Mouse (Mus musculus) megakaryocyte progenitor cell, adult 5-6 weeks (primary cell): ENCODE measurements around the gene Gm9049. TPM values are rescaled to one million over a fixed set of nuclear protein-coding genes. Genes with fewer than 3 reads are reported as not detected.
"Not testable (repeated sequence)": the region's sequence is repeated elsewhere in the genome, so short reads cannot be mapped to it uniquely, and the experiment has no call there.

Source experiments
- ATAC-seq: replicated peaks from 2 replicates; pipeline ENCODE4 v1.8.0; 2016; ENCODE audit warnings: mild to moderate bottlenecking, moderate TSS enrichment, inconsistent platforms; ENCODE audit not compliant: poor library complexity
- total RNA-seq, 2 experiments: library from RNA; stranded (forward) in 1 of 2; stranded (reverse) in 1 of 2; fragments of 157-497, 149-512 nt in 1 of 2; fragments of 200-1000 nt in 1 of 2; gene quantifications; 2 replicates each; pipeline versions ENCODE4 v1.2.3 to v1.2.4; 2015 to 2017

The Gm9049 gene
- total RNA-seq (2015) (0.15 TPM in 2 replicates), total RNA-seq (2017) (0.08 TPM in 1 of 2 replicates, not detected in the other)

DNA sequence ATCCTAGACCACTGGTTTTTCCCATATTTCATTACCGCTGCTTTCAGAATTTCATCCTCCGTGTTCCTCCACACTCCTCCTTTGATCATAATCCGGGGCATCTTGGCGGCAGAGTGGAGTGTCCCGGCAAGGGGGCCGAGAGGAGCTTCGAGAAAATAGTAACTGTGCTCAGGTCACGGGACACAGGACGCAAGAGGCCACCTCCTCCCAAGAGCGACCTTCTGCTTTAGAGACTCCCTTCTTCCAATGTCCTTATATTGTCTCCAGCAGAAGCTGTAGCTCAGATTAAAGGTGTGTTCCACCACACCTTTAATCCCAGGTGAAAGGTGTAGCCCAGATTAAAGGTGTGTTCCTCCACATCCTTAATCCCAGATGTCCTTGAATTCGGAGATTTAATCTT lies at the start of gene Gm9049:
Gene Gm9049, minus strand, starts transcription at position 101 of the 400 bp plus-strand sequence.
- not testable (repeated sequence) for ATAC-seq

DNA sequence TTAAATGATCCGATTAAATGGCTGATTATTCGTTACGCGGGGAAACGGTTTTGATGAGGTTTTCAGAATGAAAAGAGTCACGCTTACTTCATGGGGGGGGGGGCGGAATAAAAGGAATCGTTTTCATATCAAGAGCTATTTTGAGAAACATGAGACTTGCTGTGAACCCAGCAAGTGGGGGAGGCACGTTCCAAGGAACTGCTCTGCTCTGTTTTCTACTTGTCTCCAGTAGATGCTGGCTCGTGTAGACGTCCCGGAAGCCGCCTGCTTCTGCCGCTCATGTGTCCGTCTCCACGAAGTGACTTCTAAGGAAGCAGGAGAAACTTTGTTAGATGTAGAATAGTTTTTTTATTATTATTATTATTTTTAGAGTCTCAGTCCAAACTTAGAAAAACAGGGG lies 46.0 kb upstream of the Gm9049 start:
- no peak for ATAC-seq

DNA sequence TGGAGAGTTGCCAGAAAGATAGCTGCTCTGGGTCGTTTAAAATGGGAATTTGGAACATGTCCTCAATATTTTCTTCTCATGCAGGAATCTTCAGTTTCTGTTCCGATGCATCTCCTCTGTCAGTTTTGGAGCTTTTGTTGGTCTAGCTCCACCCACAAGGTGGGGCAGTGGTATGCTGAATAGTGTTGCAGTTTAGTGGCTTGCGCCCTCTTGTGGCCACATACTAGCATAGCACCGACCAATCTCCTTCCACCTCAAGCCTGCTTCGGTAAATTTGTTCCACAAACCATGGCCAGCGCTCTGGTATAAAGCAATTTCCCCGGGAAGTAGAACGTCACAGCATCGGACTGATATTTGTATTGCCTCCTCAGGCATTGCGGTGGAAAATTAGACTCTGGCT lies 16.5 kb upstream of the Gm9049 start:
- peak; percentile 100 for ATAC-seq

DNA sequence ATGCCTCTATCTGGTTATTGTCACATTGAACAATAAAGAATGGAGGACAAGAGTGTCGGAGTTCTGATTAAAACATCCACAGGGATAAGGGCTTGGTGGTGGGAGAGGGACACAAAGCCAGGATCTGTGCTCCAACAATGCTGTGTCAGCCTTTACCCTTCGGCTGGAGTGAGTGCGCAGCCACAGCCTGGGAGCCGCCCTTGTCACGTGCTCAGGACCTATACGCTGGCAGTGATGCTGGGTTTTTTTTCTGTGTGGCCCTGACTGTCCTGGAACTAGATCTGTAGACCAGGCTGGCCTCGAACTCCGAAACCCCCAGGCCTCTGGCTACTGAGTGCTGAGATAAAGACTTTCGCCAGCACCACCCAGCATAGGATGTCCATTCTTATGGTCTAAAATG lies 15.6 kb upstream of the Gm9049 start:
- ATAC-seq: no peak

DNA sequence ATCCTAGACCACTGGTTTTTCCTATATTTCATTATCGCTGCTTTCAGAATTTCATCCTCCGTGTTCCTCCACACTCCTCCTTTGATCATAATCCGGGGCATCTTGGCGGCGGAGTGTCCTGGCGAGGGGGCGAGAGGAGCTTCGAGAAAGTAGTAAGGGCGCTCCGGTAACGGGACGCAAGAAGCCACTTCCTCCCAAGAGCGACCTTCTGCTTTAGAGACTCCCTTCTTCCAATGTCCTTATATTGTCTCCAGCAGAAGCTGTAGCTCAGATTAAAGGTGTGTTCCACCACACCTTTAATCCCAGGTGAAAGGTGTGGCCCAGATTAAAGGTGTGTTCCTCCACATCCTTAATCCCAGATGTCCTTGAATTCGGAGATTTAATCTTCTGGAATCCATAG lies 5.3 kb downstream of the Gm9049 start, which contains the start of gene Gm9048:
Gene Gm9048, minus strand, starts transcription at position 101 of the 400 bp plus-strand sequence.
- ATAC-seq: not testable (repeated sequence)

DNA sequence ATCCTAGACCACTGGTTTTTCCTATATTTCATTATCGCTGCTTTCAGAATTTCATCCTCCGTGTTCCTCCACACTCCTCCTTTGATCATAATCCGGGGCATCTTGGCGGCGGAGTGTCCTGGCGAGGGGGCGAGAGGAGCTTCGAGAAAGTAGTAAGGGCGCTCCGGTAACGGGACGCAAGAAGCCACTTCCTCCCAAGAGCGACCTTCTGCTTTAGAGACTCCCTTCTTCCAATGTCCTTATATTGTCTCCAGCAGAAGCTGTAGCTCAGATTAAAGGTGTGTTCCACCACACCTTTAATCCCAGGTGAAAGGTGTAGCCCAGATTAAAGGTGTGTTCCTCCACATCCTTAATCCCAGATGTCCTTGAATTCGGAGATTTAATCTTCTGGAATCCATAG lies 10.8 kb downstream of the Gm9049 start, which contains the start of gene Gm9046:
Gene Gm9046, minus strand, starts transcription at position 101 of the 400 bp plus-strand sequence.
- not testable (repeated sequence) for ATAC-seq

DNA sequence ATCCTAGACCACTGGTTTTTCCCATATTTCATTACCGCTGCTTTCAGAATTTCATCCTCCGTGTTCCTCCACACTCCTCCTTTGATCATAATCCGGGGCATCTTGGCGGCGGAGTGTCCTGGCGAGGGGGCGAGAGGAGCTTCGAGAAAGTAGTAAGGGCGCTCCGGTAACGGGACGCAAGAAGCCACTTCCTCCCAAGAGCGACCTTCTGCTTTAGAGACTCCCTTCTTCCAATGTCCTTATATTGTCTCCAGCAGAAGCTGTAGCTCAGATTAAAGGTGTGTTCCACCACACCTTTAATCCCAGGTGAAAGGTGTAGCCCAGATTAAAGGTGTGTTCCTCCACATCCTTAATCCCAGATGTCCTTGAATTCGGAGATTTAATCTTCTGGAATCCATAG lies 16.2 kb downstream of the Gm9049 start, which contains the start of gene Gm9045:
Gene Gm9045, minus strand, starts transcription at position 101 of the 400 bp plus-strand sequence.
- not testable (repeated sequence) for ATAC-seq

DNA sequence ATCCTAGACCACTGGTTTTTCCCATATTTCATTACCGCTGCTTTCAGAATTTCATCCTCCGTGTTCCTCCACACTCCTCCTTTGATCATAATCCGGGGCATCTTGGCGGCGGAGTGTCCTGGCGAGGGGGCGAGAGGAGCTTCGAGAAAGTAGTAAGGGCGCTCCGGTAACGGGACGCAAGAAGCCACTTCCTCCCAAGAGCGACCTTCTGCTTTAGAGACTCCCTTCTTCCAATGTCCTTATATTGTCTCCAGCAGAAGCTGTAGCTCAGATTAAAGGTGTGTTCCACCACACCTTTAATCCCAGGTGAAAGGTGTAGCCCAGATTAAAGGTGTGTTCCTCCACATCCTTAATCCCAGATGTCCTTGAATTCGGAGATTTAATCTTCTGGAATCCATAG lies 21.6 kb downstream of the Gm9049 start, which contains the start of gene Gm9044:
Gene Gm9044, minus strand, starts transcription at position 101 of the 400 bp plus-strand sequence.
- not testable (repeated sequence) for ATAC-seq

DNA sequence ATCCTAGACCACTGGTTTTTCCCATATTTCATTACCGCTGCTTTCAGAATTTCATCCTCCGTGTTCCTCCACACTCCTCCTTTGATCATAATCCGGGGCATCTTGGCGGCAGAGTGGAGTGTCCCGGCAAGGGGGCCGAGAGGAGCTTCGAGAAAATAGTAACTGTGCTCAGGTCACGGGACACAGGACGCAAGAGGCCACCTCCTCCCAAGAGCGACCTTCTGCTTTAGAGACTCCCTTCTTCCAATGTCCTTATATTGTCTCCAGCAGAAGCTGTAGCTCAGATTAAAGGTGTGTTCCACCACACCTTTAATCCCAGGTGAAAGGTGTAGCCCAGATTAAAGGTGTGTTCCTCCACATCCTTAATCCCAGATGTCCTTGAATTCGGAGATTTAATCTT lies 27.0 kb downstream of the Gm9049 start, which contains the start of gene Gm9040:
Gene Gm9040, minus strand, starts transcription at position 101 of the 400 bp plus-strand sequence.
- not testable (repeated sequence) for ATAC-seq

DNA sequence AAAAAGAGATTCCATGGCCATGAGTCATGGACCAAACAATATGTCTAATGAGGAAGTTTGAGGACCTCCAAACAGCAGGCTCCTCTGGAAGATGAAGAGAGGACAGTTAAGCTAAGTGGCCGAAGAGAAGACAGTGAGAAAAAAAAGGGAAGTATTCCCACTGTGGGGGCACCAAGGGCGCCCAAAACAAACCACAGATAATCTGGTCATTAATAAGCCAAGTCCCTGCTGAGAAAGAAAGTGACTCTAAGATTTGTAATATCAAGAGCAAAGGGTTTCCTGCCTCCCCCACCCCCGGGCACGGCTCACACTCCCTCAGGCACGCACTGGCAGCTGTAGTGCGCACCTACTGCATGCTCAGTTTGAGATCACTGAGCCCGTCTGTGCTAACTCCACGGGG lies 34.9 kb downstream of the Gm9049 start:
- ATAC-seq: peak; percentile 88

DNA sequence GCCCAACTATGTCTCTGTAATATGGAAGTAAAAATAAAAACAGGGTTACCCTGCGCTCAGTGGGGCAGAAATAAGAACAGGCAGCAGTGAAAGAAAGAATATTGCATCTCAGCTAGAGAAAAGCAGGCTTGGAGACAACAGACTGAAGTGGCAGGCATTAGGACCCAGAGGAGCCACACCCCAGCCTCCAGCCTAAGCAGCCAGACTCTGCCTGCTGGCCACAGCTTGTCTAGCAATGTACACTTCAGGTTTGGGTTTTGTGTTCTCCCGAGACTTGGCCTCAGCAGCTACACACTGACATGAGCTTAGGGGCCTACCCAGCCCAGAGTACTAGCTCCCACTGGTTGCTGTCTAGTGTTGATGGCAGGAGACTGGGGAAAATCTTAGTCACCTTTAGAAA lies 51.8 kb downstream of the Gm9049 start:
- ATAC-seq: peak; percentile 80

Other genes with a start within 250 kb of the Gm9049 start
- 10.2 and 13.4 TPM in 2 replicates for gene Mdm1, start 212.3 kb downstream of the Gm9049 start, total RNA-seq (2015)
- gene Mdm1, start 212.3 kb downstream of the Gm9049 start, total RNA-seq (2017): 35.6 and 35.9 TPM in 2 replicates
- gene Il22, start 149.2 kb downstream of the Gm9049 start, total RNA-seq (2015): not detected in 2 replicates
- gene Il22, start 149.2 kb downstream of the Gm9049 start, total RNA-seq (2017): not detected in 2 replicates
- 0.05 TPM in 1 of 2 replicates, not detected in the other for gene Gm32717, start 113.3 kb downstream of the Gm9049 start, total RNA-seq (2015)
- 0.08 and 0.14 TPM in 2 replicates for gene Gm32717, start 113.3 kb downstream of the Gm9049 start, total RNA-seq (2017)
- gene Gm32802, start 95.4 kb downstream of the Gm9049 start, total RNA-seq (2015): 0.05 TPM in 1 of 2 replicates, not detected in the other
- 0.08 and 0.14 TPM in 2 replicates for gene Gm32802, start 95.4 kb downstream of the Gm9049 start, total RNA-seq (2017)
- gene Iltifb, start 59.1 kb downstream of the Gm9049 start, total RNA-seq (2015): not detected in 2 replicates
- not detected in 2 replicates for gene Iltifb, start 59.1 kb downstream of the Gm9049 start, total RNA-seq (2017)
- gene Gm9040, start 27.1 kb downstream of the Gm9049 start, total RNA-seq (2015): not detected in 2 replicates
- gene Gm9040, start 27.1 kb downstream of the Gm9049 start, total RNA-seq (2017): not detected in 2 replicates
- gene Gm9044, start 21.7 kb downstream of the Gm9049 start, total RNA-seq (2015): not detected in 2 replicates
- gene Gm9044, start 21.7 kb downstream of the Gm9049 start, total RNA-seq (2017): not detected in 2 replicates
- 0.15 TPM in 2 replicates for gene Gm9045, start 16.3 kb downstream of the Gm9049 start, total RNA-seq (2015)
- gene Gm9045, start 16.3 kb downstream of the Gm9049 start, total RNA-seq (2017): 0.08 TPM in 1 of 2 replicates, not detected in the other
- gene Gm9046, start 10.8 kb downstream of the Gm9049 start, total RNA-seq (2015): not detected in 2 replicates
- not detected in 2 replicates for gene Gm9046, start 10.8 kb downstream of the Gm9049 start, total RNA-seq (2017)
- gene Gm9048, start 5.4 kb downstream of the Gm9049 start, total RNA-seq (2015): not detected in 2 replicates
- not detected in 2 replicates for gene Gm9048, start 5.4 kb downstream of the Gm9049 start, total RNA-seq (2017)
- 0.54 TPM in 1 of 2 replicates, not detected in the other for gene Ifng, start 86.9 kb upstream of the Gm9049 start, total RNA-seq (2015)
- gene Ifng, start 86.9 kb upstream of the Gm9049 start, total RNA-seq (2017): not detected in 2 replicates